Comparison of ENCODE assay signal across 8 mouse cellular contexts in genomic region chr10:128059207-128059981, GRCm38 (mm10). TPM values are rescaled to one million over a fixed set of nuclear protein-coding genes. Genes with fewer than 3 reads are reported as not detected.
DNase-seq lines count a peak whose midpoint lies in the region; ATAC-seq and TF ChIP-seq lines count a peak whose summit lies in the region.

No protein-coding gene starts in this region.

- WGBS in forebrain, embryonic 15.5 days: under 1% methylated on average over 48 of the region's 62 CpGs
- WGBS in hindbrain, embryonic 10.5 days: under 1% methylated on average over 62 of the region's 62 CpGs

- peak overlapping the region; percentile 99 for H3K9ac ChIP-seq in CH12.LX (ENCODE audit: insufficient read depth, low read depth)
- H3K9ac ChIP-seq in forebrain, embryonic 15.5 days (replicated peaks): peak overlapping the region; percentile 92

- peak overlapping the region; percentile 91 for H3K27ac ChIP-seq in CH12.LX (ENCODE audit: insufficient read depth, low read depth)
- H3K27ac ChIP-seq in forebrain, embryonic 15.5 days (replicated peaks): peak overlapping the region; percentile 100
- H3K27ac ChIP-seq in hindbrain, embryonic 10.5 days: peak overlapping the region; percentile 95

- peaks cover 7 to 36% of the 10 kb centered on the region in 2 experiments; a peak in 3 of 4 replicates for H3K4me1 ChIP-seq in CH12.LX (ENCODE audit: control insufficient read depth in 1 of 2, insufficient read depth in 2 of 2)
- peaks cover 35% of the 10 kb centered on the region for H3K4me1 ChIP-seq in forebrain, embryonic 15.5 days
- peaks cover 34% of the 10 kb centered on the region for H3K4me1 ChIP-seq in hindbrain, embryonic 10.5 days (replicated peaks)

- peak; percentile 76 for DNase-seq in CH12.LX (ENCODE audit: extremely low read depth)
- DNase-seq in adrenal gland, postnatal 36 days: peak; percentile 65 to 72
- peak; percentile 61 for DNase-seq in hindbrain, embryonic 10.5 days (ENCODE audit: low spot score)
- peak; percentile 52 for DNase-seq in layer of hippocampus, adult 9-11 months
- DNase-seq in lung, postnatal 14 days: peak; percentile 50
- peak; percentile 72 for DNase-seq in retina, postnatal 1 day
- DNase-seq in thymus, postnatal 36 days: peak; percentile 71 to 80

- H3K27me3 ChIP-seq in CH12.LX (replicated peaks): no peaks in the 10 kb centered on the region
- no peaks in the 10 kb centered on the region for H3K27me3 ChIP-seq in forebrain, embryonic 15.5 days
- H3K27me3 ChIP-seq in hindbrain, embryonic 10.5 days (ENCODE audit: insufficient read depth, poor library complexity, severe bottlenecking): no peaks in the 10 kb centered on the region

- dilution Hi-C loops in CH12.LX (cut with MboI; ENCODE audit: extremely low pct_ligation_motif_present, extremely low pct_unique_long_range_greater_than_20kb, low sequenced_read_pairs): no loop called here

- peak overlapping the region; percentile 88 to 97 (median 90) for H3K4me3 ChIP-seq in CH12.LX (replicated peaks in 1 of 3; ENCODE audit: low read depth in 2 of 3, low read length in 2 of 3, poor library complexity in 1 of 3)
- H3K4me3 ChIP-seq in forebrain, embryonic 15.5 days: peak overlapping the region; percentile 98
- peak overlapping the region; percentile 99 for H3K4me3 ChIP-seq in hindbrain, embryonic 10.5 days

- TF ChIP-seq EP300 in CH12.LX (IDR thresholded peaks at IDR 0.05; ENCODE audit: low read length): no peak

- TF ChIP-seq RAD21 in CH12.LX (IDR thresholded peaks at IDR 0.05; ENCODE audit: low read depth, low read length): no peak

- TF ChIP-seq CTCF in CH12.LX (conservative IDR thresholded peaks at IDR 0.05 in 1 of 2, IDR thresholded peaks at IDR 0.05 in 1 of 2; ENCODE audit: low read depth in 2 of 2, low read length in 2 of 2): no peak

- peak; percentile 57 for ATAC-seq in forebrain, embryonic 15.5 days (replicated peaks)

- H3K4me2 ChIP-seq in CH12.LX (ENCODE audit: insufficient read depth, low read depth, poor library complexity, severe bottlenecking): peak overlapping the region; percentile 82
- peak overlapping the region; percentile 76 for H3K4me2 ChIP-seq in forebrain, embryonic 15.5 days (replicated peaks)

- no peaks in the 10 kb centered on the region for H3K9me3 ChIP-seq in CH12.LX (replicated peaks; ENCODE audit: low read length)
- H3K9me3 ChIP-seq in forebrain, embryonic 15.5 days: no peaks in the 10 kb centered on the region
- H3K9me3 ChIP-seq in hindbrain, embryonic 10.5 days: no peaks in the 10 kb centered on the region

- TF ChIP-seq POLR2A in CH12.LX (IDR thresholded peaks at IDR 0.05; ENCODE audit: low read depth, low read length): 0 out of 2 replicates have a peak, but pooled peaks have one; percentile 3

- peaks cover 53% of the 10 kb centered on the region for H3K79me2 ChIP-seq in CH12.LX (replicated peaks; ENCODE audit: control insufficient read depth, extremely low read depth, insufficient read depth, poor library complexity, severe bottlenecking)

- in situ Hi-C loops in CH12.LX (cut with MboI; ENCODE audit: low pct_ligation_motif_present, low pct_unique_long_range_greater_than_20kb, low sequenced_read_pairs): no loop called here

- H3K36me3 ChIP-seq in CH12.LX (replicated peaks in 1 of 2; ENCODE audit: control insufficient read depth in 1 of 2, insufficient read depth in 1 of 2, low read length in 1 of 2): peaks cover 8 to 28% of the 10 kb centered on the region in 2 experiments
- no peaks in the 10 kb centered on the region for H3K36me3 ChIP-seq in forebrain, embryonic 15.5 days
- H3K36me3 ChIP-seq in hindbrain, embryonic 10.5 days: peaks cover 35% of the 10 kb centered on the region

TF ChIP-seq in CH12.LX, 34 proteins besides CTCF, POLR2A, EP300 and RAD21:
- TF ChIP-seq MAZ (IDR thresholded peaks at IDR 0.05; ENCODE audit: low read depth, low read length): 0 out of 2 replicates have a peak, but pooled peaks have one; percentile 15
- no peak; the same call in 1 of the 2 replicates for TF ChIP-seq RCOR1 (conservative IDR thresholded peaks at IDR 0.05; ENCODE audit: low read depth, low read length)
- peak; percentile 86 for TF ChIP-seq MYC (IDR thresholded peaks at IDR 0.05; ENCODE audit: low read depth, low read length)
- TF ChIP-seq CHD1 (IDR thresholded peaks at IDR 0.05; ENCODE audit: low read depth, low read length): peak; percentile 76; the same call in 1 of the 2 replicates
- no peak for TF ChIP-seq ZKSCAN1 (IDR thresholded peaks at IDR 0.05; ENCODE audit: borderline replicate concordance, low read depth, low read length)
- 0 out of 2 replicates have a peak, but pooled peaks have one; percentile 22 for TF ChIP-seq ZMIZ1 (IDR thresholded peaks at IDR 0.05; ENCODE audit: low read depth, low read length)
- TF ChIP-seq MAX (IDR thresholded peaks at IDR 0.05; ENCODE audit: low read length): peak; percentile 91; the same call in 1 of the 2 replicates
- no peak for TF ChIP-seq NELFE (IDR thresholded peaks at IDR 0.05; ENCODE audit: low read depth, low read length)
- TF ChIP-seq USF1 (IDR thresholded peaks at IDR 0.05; ENCODE audit: low read depth, low read length): no peak
- TF ChIP-seq E2F4 (IDR thresholded peaks at IDR 0.05; ENCODE audit: insufficient replicate concordance, low read depth, low read length): no peak
- TF ChIP-seq CHD2 (IDR thresholded peaks at IDR 0.05; ENCODE audit: low read length): peak; percentile 27; the same call in 1 of the 2 replicates
- TF ChIP-seq BHLHE40 (IDR thresholded peaks at IDR 0.05; ENCODE audit: low read depth, low read length): peak; percentile 74
- peak; percentile 88 for TF ChIP-seq SIN3A (IDR thresholded peaks at IDR 0.05; ENCODE audit: low read length)
- peak; percentile 96 for TF ChIP-seq MXI1 (IDR thresholded peaks at IDR 0.05; ENCODE audit: low read depth, low read length)
- TF ChIP-seq UBTF (IDR thresholded peaks at IDR 0.05; ENCODE audit: low read depth, low read length): no peak
- TF ChIP-seq POLR2AphosphoS2 (IDR thresholded peaks at IDR 0.05; ENCODE audit: low read depth, low read length): peak; percentile 46; the same call in 1 of the 2 replicates
TF ChIP-seq in CH12.LX: peak in this region for 10.

RNA-seq across cellular contexts. Expression of gene Ptges3, which starts 0.6 kb away (rescaled TPM):
- 124 and 176 TPM in 2 replicates for total RNA-seq in CH12.LX (2012; rRNA removed)
- 196 and 210 TPM in 2 replicates for total RNA-seq in CH12.LX (2014; rRNA removed)
- polyA plus RNA-seq in CH12.LX (2012; ENCODE audit: insufficient read length, low read depth): 247 and 274 TPM in 2 replicates
- 100 to 1,000 TPM; 182 to 237 TPM for total RNA-seq in adrenal gland, postnatal 36 days (2021)
- 430 and 444 TPM in 2 replicates for polyA plus RNA-seq in forebrain, embryonic 15.5 days (2015; fragmentation: Nextera tagmentation; extraction: Ambion mirVana)
- 544 and 661 TPM in 2 replicates for polyA plus RNA-seq in hindbrain, embryonic 10.5 days (2016; fragmentation: Nextera tagmentation; extraction: Ambion mirVana)

RNA-seq across cellular contexts. Expression of gene Atp5b, which starts 23.7 kb away (rescaled TPM):
- total RNA-seq in CH12.LX (2012; rRNA removed): 1,695 and 1,781 TPM in 2 replicates
- 1,737 and 1,775 TPM in 2 replicates for total RNA-seq in CH12.LX (2014; rRNA removed)
- polyA plus RNA-seq in CH12.LX (2012; ENCODE audit: insufficient read length, low read depth): 1,504 and 1,607 TPM in 2 replicates
- total RNA-seq in adrenal gland, postnatal 36 days (2021): 1,000 to 10,000 TPM; 2,942 to 3,172 TPM
- 2,026 and 2,088 TPM in 2 replicates for polyA plus RNA-seq in forebrain, embryonic 15.5 days (2015; fragmentation: Nextera tagmentation; extraction: Ambion mirVana)
- polyA plus RNA-seq in hindbrain, embryonic 10.5 days (2016; fragmentation: Nextera tagmentation; extraction: Ambion mirVana): 2,236 and 2,265 TPM in 2 replicates

RNA-seq across cellular contexts. Expression of gene Naca, which starts 24.0 kb away (rescaled TPM):
- total RNA-seq in CH12.LX (2012; rRNA removed): 1,257 and 1,396 TPM in 2 replicates
- total RNA-seq in CH12.LX (2014; rRNA removed): 1,670 and 1,798 TPM in 2 replicates
- polyA plus RNA-seq in CH12.LX (2012; ENCODE audit: insufficient read length, low read depth): 1,330 and 1,397 TPM in 2 replicates
- total RNA-seq in adrenal gland, postnatal 36 days (2021): 100 to 1,000 TPM; 638 to 655 TPM
- polyA plus RNA-seq in forebrain, embryonic 15.5 days (2015; fragmentation: Nextera tagmentation; extraction: Ambion mirVana): 599 and 612 TPM in 2 replicates
- 790 and 883 TPM in 2 replicates for polyA plus RNA-seq in hindbrain, embryonic 10.5 days (2016; fragmentation: Nextera tagmentation; extraction: Ambion mirVana)

RNA-seq across cellular contexts. Expression of gene Baz2a, which starts 32.0 kb away (rescaled TPM):
- total RNA-seq in CH12.LX (2012; rRNA removed) (11.8 and 12.8 TPM in 2 replicates), CH12.LX (2014; rRNA removed) (4.5 and 5.4 TPM in 2 replicates)
- 29.5 and 34.0 TPM in 2 replicates for polyA plus RNA-seq in CH12.LX (2012; ENCODE audit: insufficient read length, low read depth)
- 10 to 100 TPM; 43.6 to 50.3 TPM for total RNA-seq in adrenal gland, postnatal 36 days (2021)
- 9.1 and 9.8 TPM in 2 replicates for polyA plus RNA-seq in forebrain, embryonic 15.5 days (2015; fragmentation: Nextera tagmentation; extraction: Ambion mirVana)
- 16.2 and 17.0 TPM in 2 replicates for polyA plus RNA-seq in hindbrain, embryonic 10.5 days (2016; fragmentation: Nextera tagmentation; extraction: Ambion mirVana)

RNA-seq across cellular contexts. Expression of gene Prim1, which starts 44.4 kb away (rescaled TPM):
- total RNA-seq in CH12.LX (2012; rRNA removed) (69.5 and 79.6 TPM in 2 replicates), CH12.LX (2014; rRNA removed) (151 and 171 TPM in 2 replicates)
- 101 and 102 TPM in 2 replicates for polyA plus RNA-seq in CH12.LX (2012; ENCODE audit: insufficient read length, low read depth)
- 1 to 10 TPM; 4.2 to 4.5 TPM for total RNA-seq in adrenal gland, postnatal 36 days (2021)
- polyA plus RNA-seq in forebrain, embryonic 15.5 days (2015; fragmentation: Nextera tagmentation; extraction: Ambion mirVana): 61.6 and 62.3 TPM in 2 replicates
- 82.4 and 108 TPM in 2 replicates for polyA plus RNA-seq in hindbrain, embryonic 10.5 days (2016; fragmentation: Nextera tagmentation; extraction: Ambion mirVana)

Comparison
In these comparisons a context has a peak if more than half of its experiments do, and no peak if none do; other contexts are left out.
1. Peak in every context shown above with its lines: DNase-seq, ATAC-seq, H3K4me3 ChIP-seq and H3K27ac ChIP-seq.